Mouse (Mus musculus): Measurements from ENCODE around the gene Cryzl2. TPM values are rescaled to one million over a fixed set of nuclear protein-coding genes. Genes with fewer than 3 reads are reported as not detected.

The Cryzl2 gene
- polyA plus RNA-seq, 1 experiment from 2014 or later = 8.3 TPM

GRCm38 (mm10) chr1:157447142-157447541 lies 11.2 kb upstream of the Cryzl2 start:
- Histone ChIP-seq H3K4me1 (ENCODE audit: control insufficient read depth, insufficient read depth, low read length) (peaks cover 45% of the 10 kb centered on the region), H3K27ac (ENCODE audit: low read depth, low read length) (0 out of 2 replicates have a peak overlapping the region, but pooled peaks have one; percentile 6), H3K9ac (ENCODE audit: low read length) (no peak overlapping the region), H3K27me3 (ENCODE audit: control insufficient read depth, insufficient read depth, low read length) (no peaks in the 10 kb centered on the region), H3K36me3 (ENCODE audit: control insufficient read depth, insufficient read depth, low read length) (no peaks in the 10 kb centered on the region), H3K4me3 (ENCODE audit: low read depth, low read length) (no peak overlapping the region), H3K9me3 (ENCODE audit: control insufficient read depth, low read length) (no peaks in the 10 kb centered on the region), H3K4me2 (no peak overlapping the region)
- ATAC-seq (ENCODE audit: low FRiP score) (no peak), DNase-seq (ENCODE audit: low spot score, missing footprints) (no peak)
- 56% methylated on average over 4 of the region's 4 CpGs for WGBS

DNA sequence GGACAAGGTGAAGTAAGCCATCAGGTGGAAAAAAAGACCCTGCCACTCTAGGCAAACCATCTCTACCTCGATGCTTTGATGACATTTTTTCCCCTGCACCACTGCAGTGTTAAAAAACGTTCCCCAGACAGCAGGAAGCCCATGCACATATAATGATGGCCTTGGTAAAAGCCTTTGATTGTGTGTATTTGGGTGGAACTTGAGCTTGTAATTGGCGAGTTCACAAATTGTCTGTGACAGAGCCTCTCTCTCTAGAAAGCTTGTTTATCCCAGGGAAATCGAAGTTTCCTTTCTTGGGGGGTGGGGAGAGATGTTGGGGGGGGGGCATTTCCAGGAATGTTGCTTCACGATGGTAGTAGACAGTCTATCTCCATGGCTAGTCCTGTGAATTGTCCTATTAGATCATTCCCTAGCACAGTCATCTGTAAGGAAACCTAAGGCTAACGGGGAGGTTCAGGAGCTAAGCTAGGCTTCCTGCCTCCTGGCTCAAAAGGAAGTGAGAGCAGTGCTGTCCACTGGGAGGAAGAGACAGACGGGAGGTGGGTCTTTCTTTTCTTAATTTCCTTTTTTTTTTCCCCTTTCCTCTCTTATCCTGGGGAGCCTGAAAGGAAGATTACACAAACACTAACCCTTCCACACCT lies 10.1 kb upstream of the Cryzl2 start:
- Histone ChIP-seq H3K9me3 (ENCODE audit: control insufficient read depth, low read length) (no peaks in the 10 kb centered on the region), H3K27ac (ENCODE audit: low read depth, low read length) (no peak overlapping the region), H3K9ac (ENCODE audit: low read length) (no peak overlapping the region), H3K4me2 (no peak overlapping the region), H3K4me1 (ENCODE audit: control insufficient read depth, insufficient read depth, low read length) (peaks cover 50% of the 10 kb centered on the region), H3K36me3 (ENCODE audit: control insufficient read depth, insufficient read depth, low read length) (no peaks in the 10 kb centered on the region), H3K27me3 (ENCODE audit: control insufficient read depth, insufficient read depth, low read length) (no peaks in the 10 kb centered on the region), H3K4me3 (ENCODE audit: low read depth, low read length) (no peak overlapping the region)
- no peak for DNase-seq (ENCODE audit: low spot score, missing footprints)
- 22% methylated on average over 7 of the region's 7 CpGs for WGBS
- ATAC-seq (ENCODE audit: low FRiP score) = no peak

DNA sequence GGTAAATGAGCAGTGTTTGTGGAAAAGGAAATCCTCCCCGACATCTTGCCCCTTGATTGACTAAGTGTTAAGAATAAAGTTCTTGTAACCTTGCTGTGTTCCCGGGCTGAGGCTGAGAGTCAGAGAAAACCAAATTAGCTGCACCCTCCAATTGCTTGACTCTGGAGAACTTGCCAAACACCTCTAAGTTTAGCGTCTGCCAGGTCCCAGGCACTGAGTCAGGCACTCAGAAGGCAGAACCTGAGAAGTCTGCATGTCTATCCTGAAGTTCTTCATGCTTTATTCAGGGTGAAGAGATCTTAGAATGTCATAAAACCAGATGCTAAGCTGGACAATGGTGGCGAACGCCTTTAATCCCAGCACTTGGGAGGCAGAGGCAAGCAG lies 9.6 kb upstream of the Cryzl2 start:
- H3K36me3 ChIP-seq (ENCODE audit: control insufficient read depth, insufficient read depth, low read length) = no peaks in the 10 kb centered on the region
- H3K4me3 ChIP-seq (ENCODE audit: low read depth, low read length) = no peak overlapping the region
- no peak overlapping the region for H3K4me2 ChIP-seq
- 69% methylated on average over 5 of the region's 5 CpGs for WGBS
- H3K9ac ChIP-seq (ENCODE audit: low read length) = no peak overlapping the region
- H3K4me1 ChIP-seq (ENCODE audit: control insufficient read depth, insufficient read depth, low read length) = peaks cover 46% of the 10 kb centered on the region
- no peak overlapping the region for H3K27ac ChIP-seq (ENCODE audit: low read depth, low read length)
- no peaks in the 10 kb centered on the region for H3K27me3 ChIP-seq (ENCODE audit: control insufficient read depth, insufficient read depth, low read length)
- no peak for ATAC-seq (ENCODE audit: low FRiP score)
- no peak for DNase-seq (ENCODE audit: low spot score, missing footprints)
- H3K9me3 ChIP-seq (ENCODE audit: control insufficient read depth, low read length) = no peaks in the 10 kb centered on the region

GRCm38 (mm10) chr1:157449532-157449931 lies 8.8 kb upstream of the Cryzl2 start:
- Histone ChIP-seq H3K36me3 (ENCODE audit: control insufficient read depth, insufficient read depth, low read length) (no peaks in the 10 kb centered on the region), H3K27me3 (ENCODE audit: control insufficient read depth, insufficient read depth, low read length) (no peaks in the 10 kb centered on the region; the same call in 1 of the 2 replicates), H3K4me2 (peak overlapping the region; percentile 39), H3K9ac (ENCODE audit: low read length) (peak overlapping the region; percentile 36; the same call in 1 of the 2 replicates), H3K4me1 (ENCODE audit: control insufficient read depth, insufficient read depth, low read length) (peaks cover 38% of the 10 kb centered on the region), H3K9me3 (ENCODE audit: control insufficient read depth, low read length) (no peaks in the 10 kb centered on the region), H3K27ac (ENCODE audit: low read depth, low read length) (no peak overlapping the region), H3K4me3 (ENCODE audit: low read depth, low read length) (peak overlapping the region; percentile 13; the same call in 1 of the 2 replicates)
- ATAC-seq (ENCODE audit: low FRiP score) (no peak), DNase-seq (ENCODE audit: low spot score, missing footprints) (no peak)
- whole genome bisulfite sequencing = 3% methylated on average over 10 of the region's 10 CpGs

GRCm38 (mm10) chr1:157449981-157450636 lies 8.3 kb upstream of the Cryzl2 start:
- H3K9ac ChIP-seq (ENCODE audit: low read length) = peak overlapping the region; percentile 36; the same call in 1 of the 2 replicates
- peak; percentile 94 for DNase-seq (ENCODE audit: low spot score, missing footprints)

GRCm38 (mm10) chr1:157452284-157452683 lies 6.1 kb upstream of the Cryzl2 start:
- H3K4me1 ChIP-seq (ENCODE audit: control insufficient read depth, insufficient read depth, low read length) = peaks cover 29% of the 10 kb centered on the region

More at GRCm38 (mm10) chr1:157449981-157450636, 8.3 kb upstream of the Cryzl2 start:
- H3K9me3 ChIP-seq (ENCODE audit: control insufficient read depth, low read length) = no peaks in the 10 kb centered on the region
- peak overlapping the region; percentile 39 for H3K4me2 ChIP-seq
- 2% methylated on average over 21 of the region's 21 CpGs for WGBS
- H3K4me1 ChIP-seq (ENCODE audit: control insufficient read depth, insufficient read depth, low read length) = peaks cover 35% of the 10 kb centered on the region
- H3K27ac ChIP-seq (ENCODE audit: low read depth, low read length) = no peak overlapping the region
- no peaks in the 10 kb centered on the region for H3K36me3 ChIP-seq (ENCODE audit: control insufficient read depth, insufficient read depth, low read length)
- ATAC-seq (ENCODE audit: low FRiP score) = no peak
- peak overlapping the region; percentile 13 for H3K4me3 ChIP-seq (ENCODE audit: low read depth, low read length)
- no peaks in the 10 kb centered on the region; the same call in 1 of the 2 replicates for H3K27me3 ChIP-seq (ENCODE audit: control insufficient read depth, insufficient read depth, low read length)

DNA sequence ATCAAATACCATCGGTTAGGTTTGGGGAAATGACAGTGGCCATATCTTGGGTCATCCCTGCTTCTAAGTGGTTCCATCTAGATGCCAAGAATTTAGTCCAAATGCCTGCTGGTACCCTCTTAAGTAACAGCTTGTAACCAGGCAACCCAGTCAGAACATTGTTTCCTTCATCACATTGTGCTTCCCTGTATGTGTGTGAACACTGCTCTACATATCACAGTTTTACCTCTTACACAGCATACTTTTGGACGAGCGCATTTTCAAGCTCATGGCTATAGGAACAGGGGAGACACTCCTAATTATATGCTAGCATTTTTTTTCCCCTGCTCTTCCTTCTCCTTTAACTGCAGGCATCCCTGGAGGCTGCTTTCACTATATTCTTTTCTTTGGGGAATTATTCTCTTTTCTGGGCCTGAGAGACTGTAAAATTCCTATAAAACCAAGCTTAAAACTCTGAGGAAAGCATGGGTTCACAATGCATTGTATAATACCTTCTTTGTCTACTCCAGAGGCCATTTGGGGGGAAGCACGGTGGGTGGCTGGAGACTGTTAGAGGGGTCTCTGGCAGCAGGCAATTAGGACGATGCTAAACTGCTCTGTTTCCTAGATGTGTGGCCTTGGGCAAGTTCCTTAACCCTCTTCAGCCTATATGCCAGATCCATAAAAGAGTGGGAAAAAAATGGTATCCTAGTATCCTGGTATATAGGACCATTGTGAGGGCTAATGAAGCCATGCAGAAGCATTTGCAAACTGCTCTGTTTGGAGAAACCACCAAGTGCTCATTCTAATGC lies 5.4 kb upstream of the Cryzl2 start:
- Histone ChIP-seq H3K36me3 (ENCODE audit: control insufficient read depth, insufficient read depth, low read length) (no peaks in the 10 kb centered on the region), H3K4me3 (ENCODE audit: low read depth, low read length) (no peak overlapping the region), H3K27ac (ENCODE audit: low read depth, low read length) (peak overlapping the region; percentile 1; the same call in 1 of the 2 replicates), H3K9ac (ENCODE audit: low read length) (no peak overlapping the region), H3K27me3 (ENCODE audit: control insufficient read depth, insufficient read depth, low read length) (no peaks in the 10 kb centered on the region; the same call in 1 of the 2 replicates), H3K4me1 (ENCODE audit: control insufficient read depth, insufficient read depth, low read length) (peaks cover 28% of the 10 kb centered on the region), H3K9me3 (ENCODE audit: control insufficient read depth, low read length) (no peaks in the 10 kb centered on the region), H3K4me2 (no peak overlapping the region)
- no peak for DNase-seq (ENCODE audit: low spot score, missing footprints)
- peak; percentile 70 for ATAC-seq (ENCODE audit: low FRiP score)
- 37% methylated on average over 5 of the region's 5 CpGs for WGBS

More at GRCm38 (mm10) chr1:157452284-157452683, 6.1 kb upstream of the Cryzl2 start:
- no peaks in the 10 kb centered on the region for H3K36me3 ChIP-seq (ENCODE audit: control insufficient read depth, insufficient read depth, low read length)
- H3K27me3 ChIP-seq (ENCODE audit: control insufficient read depth, insufficient read depth, low read length) = no peaks in the 10 kb centered on the region; the same call in 1 of the 2 replicates
- H3K9ac ChIP-seq (ENCODE audit: low read length) = no peak overlapping the region
- no peak overlapping the region for H3K4me2 ChIP-seq
- H3K4me3 ChIP-seq (ENCODE audit: low read depth, low read length) = no peak overlapping the region
- H3K9me3 ChIP-seq (ENCODE audit: control insufficient read depth, low read length) = no peaks in the 10 kb centered on the region
- DNase-seq (ENCODE audit: low spot score, missing footprints) (no peak), ATAC-seq (ENCODE audit: low FRiP score) (no peak)
- peak overlapping the region; percentile 1; the same call in 1 of the 2 replicates for H3K27ac ChIP-seq (ENCODE audit: low read depth, low read length)
- 91% methylated on average over 3 of the region's 3 CpGs for WGBS

DNA sequence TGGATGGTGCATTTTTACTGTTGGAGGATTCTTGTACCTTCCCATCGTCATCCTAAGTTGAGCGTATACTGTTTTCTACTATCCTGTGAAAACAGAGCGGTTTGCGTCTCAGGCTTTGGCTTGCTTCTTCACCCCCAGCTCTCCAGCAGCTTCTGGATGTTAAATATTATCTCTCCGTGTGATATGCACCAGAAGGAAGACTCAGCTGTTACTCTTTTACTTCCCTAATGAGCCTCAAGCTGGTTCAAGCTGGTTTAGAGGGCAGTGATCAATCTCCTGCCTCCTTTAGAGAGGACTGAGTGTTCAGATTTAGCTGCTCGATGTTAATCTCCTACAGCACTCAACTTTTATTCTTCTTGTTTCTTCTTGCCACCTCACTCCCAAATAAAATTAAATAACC lies 3.5 kb upstream of the Cryzl2 start:
- H3K4me1 ChIP-seq (ENCODE audit: control insufficient read depth, insufficient read depth, low read length) = peaks cover 33% of the 10 kb centered on the region
- ATAC-seq (ENCODE audit: low FRiP score) (no peak), DNase-seq (ENCODE audit: low spot score, missing footprints) (no peak)
- 82% methylated on average over 6 of the region's 6 CpGs for whole genome bisulfite sequencing
- peak overlapping the region; percentile 22; the same call in 1 of the 2 replicates for H3K27ac ChIP-seq (ENCODE audit: low read depth, low read length)
- no peak overlapping the region for H3K4me3 ChIP-seq (ENCODE audit: low read depth, low read length)
- no peaks in the 10 kb centered on the region; the same call in 1 of the 2 replicates for H3K27me3 ChIP-seq (ENCODE audit: control insufficient read depth, insufficient read depth, low read length)
- no peaks in the 10 kb centered on the region for H3K36me3 ChIP-seq (ENCODE audit: control insufficient read depth, insufficient read depth, low read length)
- no peak overlapping the region for H3K4me2 ChIP-seq
- H3K9me3 ChIP-seq (ENCODE audit: control insufficient read depth, low read length) = no peaks in the 10 kb centered on the region
- H3K9ac ChIP-seq (ENCODE audit: low read length) = no peak overlapping the region

All from midbrain, embryonic 11.5 days (tissue).